Mouse (Mus musculus): Measurements from ENCODE around the gene Wrap53.
A peak's percentile ranks its signal among the peaks of the same experiment; 100 is the strongest.
"Not testable (repeated sequence)": the region's sequence is repeated elsewhere in the genome, so short reads cannot be mapped to it uniquely, and the experiment has no call there.

Wrap53 gene

DNA sequence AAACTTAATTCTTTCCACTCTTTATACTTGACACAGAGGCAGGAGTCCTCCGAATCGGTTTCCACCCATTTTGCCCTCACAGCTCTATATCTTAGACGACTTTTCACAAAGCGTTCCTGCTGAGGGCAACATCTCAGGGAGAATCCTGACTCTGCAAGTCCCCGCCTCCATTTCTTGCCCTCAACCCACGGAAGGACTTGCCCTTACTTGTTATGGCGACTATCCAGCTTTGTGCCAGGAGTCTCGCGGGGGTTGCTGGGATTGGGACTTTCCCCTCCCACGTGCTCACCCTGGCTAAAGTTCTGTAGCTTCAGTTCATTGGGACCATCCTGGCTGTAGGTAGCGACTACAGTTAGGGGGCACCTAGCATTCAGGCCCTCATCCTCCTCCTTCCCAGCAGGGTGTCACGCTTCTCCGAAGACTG lies at the start of gene Wrap53, which contains the start of gene Trp53:
Wrap53 (minus strand) TSS at position 165 of the 424 bp plus-strand sequence.
Trp53 (plus strand) TSS at position 269 of the 424 bp plus-strand sequence.
- peak; percentile 98 for DNase-seq

DNA sequence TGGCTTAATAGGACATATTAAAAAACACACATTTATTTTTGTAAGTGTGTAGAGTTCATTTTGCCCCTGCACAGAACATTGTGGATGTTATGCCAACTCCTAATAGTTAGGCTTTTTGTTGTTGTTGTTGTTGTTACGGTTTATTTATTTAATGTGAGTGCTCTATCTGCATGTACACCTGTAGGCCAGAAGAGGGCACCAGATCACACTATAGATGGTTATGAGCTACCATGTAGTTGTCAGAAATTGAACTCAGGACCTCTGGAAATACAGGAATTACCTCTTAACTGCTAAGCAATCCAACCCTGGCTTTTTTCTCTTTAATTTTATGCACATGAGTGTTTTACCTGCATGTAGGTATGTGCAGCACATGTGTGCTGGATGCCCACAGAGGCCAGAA lies 49.7 kb upstream of the Wrap53 start:
- no peak for DNase-seq

DNA sequence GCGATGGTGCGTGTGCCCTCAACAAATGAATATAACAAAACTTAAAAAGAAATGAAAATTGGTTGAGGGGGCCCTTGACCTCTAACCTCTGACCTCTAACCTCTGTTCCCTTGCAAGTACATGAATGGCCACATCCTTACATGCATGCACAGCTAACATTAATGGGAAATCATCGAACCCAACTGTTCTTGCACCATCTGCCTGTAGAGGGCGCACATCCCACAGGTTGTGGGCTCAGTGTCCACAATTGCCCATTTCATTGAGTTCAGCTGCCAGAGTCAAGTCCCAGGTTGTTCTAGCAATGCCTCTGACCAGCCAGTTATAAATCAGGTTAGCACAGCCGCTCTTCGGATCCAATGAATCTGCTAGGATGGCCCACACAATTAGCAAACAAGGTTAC lies 48.2 kb upstream of the Wrap53 start:
- peak; percentile 87 for DNase-seq

DNA sequence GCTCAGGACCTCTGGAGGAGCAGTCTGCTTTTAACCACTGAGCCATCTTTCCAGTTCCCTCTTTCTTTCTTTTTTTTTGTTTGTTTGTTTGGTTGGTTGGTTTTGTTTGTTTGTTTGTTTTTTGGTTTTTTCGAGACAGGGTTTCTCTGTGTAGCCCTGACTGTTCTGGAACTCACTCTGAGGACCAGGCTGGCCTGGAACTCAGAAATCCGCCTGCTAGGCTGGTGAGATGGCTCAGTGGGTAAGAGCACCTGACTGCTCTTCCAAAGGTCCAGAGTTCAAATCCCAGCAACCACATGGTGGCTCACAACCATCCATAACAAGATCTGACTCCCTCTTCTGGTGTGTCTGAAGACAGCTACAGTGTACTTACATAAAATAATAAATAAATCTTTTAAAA lies 44.3 kb upstream of the Wrap53 start:
- not testable (repeated sequence) for DNase-seq

DNA sequence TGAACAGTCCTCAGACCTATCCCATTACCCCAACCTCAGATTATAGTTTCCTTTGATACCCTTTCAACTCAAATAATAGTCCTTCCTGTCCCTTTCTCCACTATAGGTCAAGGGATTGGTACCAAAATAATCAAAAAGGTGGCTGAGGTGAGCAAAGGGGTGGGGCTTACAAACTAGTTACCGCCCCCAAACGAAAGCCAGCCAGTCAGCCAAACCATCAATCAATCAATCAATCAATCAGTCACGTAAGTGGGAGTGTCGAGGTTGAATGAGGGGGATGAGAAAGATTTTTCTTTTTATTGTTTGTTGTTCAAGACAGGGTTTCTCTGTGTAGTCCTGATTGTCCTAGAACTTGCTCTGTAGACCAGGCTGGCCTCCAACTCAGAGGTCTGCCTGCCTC lies 43.0 kb upstream of the Wrap53 start:
- no peak for DNase-seq

DNA sequence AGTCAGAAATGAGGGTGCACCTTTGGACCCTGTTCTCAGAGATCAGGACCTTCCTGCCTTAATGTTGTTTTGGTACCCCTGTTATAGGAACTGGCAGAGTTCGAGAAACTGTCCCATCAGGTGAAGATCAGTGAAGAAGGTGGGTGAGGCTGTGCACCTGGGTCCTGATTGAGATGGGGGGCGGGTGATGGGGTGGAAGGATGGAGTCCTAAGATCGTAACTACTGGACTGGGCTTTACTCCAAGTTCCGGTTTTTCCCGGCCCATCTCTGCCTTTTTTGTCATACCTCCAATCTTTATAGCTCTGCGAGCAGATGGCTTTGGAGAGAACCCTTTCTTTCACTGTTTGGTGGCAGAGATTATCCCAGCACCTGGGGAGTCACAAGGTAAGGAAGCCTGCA lies 42.4 kb upstream of the Wrap53 start:
- DNase-seq, result no peak

DNA sequence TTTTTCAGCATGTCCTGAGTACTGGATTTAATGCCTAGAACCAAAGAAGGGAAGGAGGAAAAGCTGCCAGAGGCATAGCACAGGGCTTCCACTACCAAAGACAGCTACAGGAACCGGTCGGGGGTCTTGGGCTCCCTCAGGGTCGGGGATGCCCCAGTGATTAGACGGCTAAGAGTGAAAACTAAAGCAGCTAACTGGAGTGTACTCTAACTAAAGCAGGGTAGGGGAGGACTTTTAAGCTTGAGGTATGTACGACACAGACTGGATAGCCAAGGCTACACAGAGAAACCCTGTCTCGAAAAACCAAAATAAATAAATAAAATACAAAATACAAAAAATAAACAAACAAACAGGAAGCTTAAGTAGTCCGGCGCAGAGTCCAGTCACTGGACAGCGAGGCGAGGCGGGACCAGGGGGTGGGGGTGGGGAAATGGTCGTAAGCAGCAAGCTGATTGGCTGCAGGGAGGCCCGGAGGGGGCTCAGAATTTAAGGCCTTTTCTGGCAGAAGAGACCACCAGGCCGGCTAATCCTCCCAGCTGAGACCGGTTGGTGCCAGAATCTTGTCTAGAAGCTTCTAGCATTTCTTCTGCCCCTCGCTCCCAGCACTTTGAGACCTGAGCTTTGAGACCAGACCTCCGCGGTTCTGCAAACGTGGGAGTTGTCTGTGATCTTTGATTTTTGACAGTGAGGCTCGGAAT lies 41.7 kb upstream of the Wrap53 start, which contains the start of gene Sat2:
Sat2 (plus strand) TSS at position 454 of the 698 bp plus-strand sequence.
- peak; percentile 62 for DNase-seq

DNA sequence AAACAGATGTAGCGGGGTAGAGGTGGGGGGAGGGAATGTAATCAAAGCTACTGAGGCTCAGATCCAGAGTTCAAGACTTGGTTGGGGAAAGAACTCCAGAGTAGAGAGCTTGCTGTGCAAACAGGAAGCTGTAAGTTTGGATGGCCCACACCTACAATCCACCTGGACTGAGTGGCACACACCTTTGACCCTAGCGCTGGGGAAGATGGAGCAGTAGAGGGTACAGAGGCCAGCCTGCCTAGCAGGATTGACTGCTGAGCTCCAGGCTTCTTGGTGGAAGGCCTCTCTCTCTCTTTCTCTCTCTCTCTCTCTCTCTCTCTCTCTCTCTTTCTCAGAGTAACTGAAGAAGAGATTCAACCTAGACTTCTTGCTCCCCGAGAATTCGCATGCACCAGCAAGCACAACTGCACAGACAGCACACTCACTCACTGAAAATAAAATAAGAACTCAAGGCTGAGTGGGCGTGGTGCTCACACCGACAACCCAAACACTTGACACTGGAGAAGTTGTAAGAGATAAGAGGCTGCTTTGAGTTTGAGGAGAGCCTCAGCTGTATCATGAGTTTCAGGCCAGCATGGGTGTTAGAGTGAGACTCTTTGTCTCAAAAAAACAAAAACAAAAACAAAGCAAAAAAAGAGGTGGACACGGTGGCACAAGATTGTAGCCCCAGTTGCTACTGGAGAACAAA lies 40.5 kb upstream of the Wrap53 start:
- no peak for DNase-seq

DNA sequence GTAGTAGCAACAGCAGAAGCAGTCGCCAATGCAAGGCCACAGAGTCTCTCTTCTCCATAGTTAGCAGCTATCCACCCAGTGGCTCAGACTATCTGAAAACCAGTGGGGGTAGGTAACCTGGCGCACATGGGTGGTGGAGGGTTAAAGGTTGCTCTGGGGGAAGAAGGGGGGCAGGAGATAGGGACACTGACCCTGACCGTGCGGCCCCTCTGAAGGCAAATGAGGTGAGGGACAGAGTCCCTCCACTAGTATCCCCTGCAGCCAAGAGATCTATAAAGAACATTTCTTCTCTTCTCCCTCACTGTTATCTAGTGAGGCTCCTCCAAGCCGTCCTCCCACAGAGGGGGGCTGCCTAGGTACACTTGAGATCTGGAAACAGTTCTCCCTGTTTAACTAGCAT lies 37.8 kb upstream of the Wrap53 start, which contains the start of gene Shbg:
Shbg (minus strand) TSS at position 101 of the 400 bp plus-strand sequence.
- no peak for DNase-seq

DNA sequence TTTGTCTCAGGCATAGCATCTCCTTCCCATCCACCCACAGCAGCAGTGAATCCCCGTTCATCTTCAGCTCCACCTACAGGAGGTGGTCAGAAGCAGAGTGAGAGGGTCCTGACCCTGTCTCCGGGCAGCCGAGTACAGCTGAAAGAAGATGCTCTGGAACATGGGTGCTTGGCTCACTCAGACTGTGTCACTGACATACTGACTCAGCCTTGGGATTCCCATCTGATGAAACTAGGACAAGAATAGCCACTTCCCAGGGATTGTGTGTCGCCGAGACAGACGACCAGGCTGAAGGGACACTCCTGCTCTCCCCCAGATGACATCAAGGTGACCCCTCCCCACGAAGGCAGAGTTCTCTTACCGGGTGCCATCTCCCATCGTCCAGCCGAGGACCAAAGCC lies 36.7 kb upstream of the Wrap53 start:
- no peak for DNase-seq

DNA sequence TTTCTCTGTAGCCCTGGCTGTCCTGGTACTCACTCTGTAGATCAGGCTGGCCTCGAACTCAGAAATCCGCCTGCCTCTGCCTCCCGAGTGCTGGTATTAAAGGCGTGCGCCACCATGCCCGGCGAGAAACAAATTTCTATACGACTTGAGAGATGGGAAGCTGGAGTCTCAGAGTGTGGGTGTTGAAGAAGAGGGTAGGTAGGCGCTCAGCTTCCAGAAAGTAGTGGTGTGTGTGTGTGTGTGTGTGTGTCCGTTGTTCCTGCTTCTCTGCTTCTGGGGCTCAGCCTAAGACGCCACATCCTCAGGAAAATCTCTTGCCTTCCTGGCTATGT lies 34.2 kb upstream of the Wrap53 start:
- not testable (repeated sequence) for DNase-seq

DNA sequence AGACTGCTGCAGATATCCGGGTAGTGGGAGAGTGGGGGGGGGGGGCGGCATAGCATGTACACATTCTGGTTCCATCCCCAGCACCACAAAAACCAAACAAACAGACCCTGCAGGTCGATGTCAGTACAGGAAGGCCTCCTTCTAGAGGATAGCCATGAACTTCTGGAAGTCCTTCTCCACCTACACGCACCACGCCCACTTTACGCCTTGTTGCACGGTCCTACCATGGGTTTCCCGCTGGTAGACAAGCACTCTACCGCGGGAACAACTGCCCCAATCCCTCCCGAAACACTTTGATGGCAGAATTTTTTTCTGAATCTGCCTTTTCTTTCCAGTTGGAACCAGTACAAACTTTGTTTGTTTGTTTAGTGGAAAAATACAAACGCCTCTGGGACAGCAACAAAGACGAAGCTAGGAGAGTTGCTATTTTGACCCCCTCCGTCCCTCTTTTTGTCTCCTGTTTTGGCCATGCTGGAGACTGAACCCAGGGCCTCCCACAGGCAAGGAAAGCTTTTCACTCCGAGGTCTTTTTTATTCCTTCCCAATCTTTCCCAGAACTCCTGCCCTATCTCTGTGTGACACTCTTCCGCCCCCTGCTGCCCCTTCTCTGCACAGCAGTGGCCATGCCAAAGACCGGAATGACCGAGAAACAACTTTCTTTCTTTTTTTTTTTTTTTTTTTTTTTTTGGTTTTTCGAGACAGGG lies 33.6 kb upstream of the Wrap53 start:
- DNase-seq, result peak; percentile 92

DNA sequence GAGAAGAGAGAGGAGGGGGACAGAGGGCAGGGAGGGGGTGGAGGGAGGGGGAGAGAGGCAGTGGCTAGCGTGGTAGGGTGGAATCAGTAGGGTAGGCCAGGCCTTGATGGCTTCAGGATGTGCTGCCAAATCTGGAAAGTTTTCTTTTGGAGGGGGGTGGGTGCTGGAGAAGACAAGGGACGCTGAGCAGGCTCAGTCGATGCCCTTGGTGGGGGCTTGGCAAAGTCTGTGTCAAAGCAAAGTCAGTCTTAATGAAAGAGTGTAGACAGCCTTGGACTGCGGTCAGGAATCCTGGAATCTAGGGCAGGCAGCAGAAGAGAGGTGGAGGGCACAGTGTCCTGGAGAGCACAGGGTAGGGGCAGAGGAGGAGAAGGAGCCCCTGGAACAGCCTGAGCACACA lies 30.8 kb upstream of the Wrap53 start:
- DNase-seq, result no peak

DNA sequence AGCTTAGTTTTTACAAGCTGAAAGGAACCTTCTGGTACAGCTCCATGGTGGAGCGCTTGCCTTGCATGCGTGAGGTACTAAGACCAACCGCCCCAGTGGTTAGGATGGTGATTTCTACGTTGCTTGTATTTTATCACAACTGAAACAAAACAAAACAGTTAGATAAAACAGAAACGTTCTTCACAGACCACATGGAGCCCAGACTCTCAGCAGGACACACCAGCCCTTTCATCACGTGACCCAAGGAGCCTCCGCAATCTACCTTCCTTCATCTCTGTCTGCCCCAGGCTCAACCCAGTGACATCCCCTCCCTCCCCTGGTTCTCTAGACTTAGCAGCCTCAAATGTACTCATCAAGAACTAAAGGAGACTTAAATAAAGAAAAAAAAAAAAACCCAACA lies 29.4 kb upstream of the Wrap53 start:
- DNase-seq, result no peak

DNA sequence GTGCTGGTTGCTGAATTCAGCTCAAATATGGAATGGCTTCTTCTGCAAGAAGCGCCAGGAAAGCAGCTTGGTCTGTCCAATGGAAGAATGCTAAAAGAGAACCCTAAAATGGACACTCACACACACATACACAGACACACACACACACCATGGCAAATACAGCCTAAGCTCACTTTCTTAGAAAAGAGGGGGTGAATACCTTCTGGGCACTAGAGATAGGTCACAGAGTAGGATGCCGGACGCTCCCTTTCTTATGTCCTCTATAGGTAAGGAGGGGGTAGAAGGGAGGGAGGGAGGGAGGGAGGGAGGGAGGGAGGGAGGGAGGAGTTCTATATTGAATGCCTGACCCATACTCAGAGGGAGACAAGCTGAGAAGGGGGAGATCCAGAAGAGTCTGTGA lies 28.5 kb upstream of the Wrap53 start:
- no peak for DNase-seq

DNA sequence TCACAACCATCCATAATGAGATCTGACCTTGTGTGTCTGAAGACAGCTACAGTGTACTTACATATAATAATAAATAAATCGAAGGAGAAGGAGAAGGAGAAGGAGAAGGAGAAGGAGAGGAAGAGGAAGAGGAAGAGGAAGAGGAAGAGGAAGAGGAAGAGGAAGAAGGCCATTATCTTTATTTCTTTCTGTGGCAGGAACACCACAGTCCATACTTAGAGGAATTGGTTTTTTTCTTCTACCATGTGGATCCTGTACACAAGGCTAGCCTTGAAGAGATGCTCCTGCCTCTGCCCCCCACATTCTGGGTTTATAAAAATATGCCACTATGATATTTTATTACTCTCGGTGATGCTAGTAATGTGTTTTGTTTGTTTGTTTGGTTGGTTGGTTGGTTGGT lies 26.8 kb upstream of the Wrap53 start:
- no peak for DNase-seq

DNA sequence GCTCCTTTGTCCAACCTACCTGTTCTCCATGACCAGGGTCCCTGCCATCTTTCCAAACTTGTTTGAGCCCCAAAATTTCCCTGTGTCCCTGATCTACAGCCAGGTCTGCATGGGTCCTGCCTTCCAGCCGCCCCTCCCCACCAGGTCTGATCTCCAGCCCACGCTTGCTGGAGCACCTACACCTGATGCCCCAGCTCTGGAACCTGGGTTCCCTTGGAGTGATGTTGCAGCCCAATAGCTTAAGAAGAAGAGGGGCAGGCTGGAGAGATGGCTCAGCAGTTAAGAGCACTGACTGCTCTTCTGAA lies 26.4 kb upstream of the Wrap53 start:
- no peak for DNase-seq

DNA sequence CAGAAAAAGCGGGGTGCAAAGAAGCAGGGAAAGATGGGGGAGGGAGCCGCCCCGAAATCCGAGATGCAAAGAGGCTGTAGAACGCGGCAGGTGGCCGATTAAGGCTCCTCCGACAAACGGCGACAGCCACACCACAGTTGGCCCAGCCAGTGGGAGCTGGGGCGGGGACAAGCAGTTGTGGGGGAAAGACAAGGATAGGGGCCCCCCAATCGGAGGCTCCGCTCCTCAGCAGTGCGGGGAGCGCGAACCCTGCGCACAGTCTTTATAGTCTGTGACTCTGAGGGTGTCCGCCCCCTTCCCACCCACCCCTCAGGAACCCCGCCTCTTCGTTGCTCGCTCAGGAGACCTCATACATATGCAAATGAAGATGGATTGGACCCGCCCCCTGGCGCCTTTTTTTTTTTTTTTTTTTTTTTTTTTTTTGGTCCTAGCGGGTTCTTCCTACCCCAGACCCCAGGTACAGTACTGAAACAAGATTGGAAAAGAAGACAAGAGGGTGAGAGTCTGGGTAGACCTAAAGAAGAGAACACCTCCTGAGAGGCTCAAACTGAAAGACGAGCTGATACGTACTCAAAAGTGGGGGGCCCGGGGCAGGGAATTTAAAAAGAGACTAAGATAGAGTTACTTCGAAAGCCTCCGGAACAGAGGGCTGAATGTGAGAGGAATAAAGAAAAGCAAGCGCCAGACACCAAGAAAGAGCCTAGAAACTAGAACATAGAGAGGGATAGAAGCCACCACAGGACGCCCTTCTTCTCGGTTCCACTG lies 25.9 kb upstream of the Wrap53 start, which contains the start of gene Atp1b2:
Atp1b2 (minus strand) TSS at position 217 of the 765 bp plus-strand sequence.
- DNase-seq, result peak; percentile 52

DNA sequence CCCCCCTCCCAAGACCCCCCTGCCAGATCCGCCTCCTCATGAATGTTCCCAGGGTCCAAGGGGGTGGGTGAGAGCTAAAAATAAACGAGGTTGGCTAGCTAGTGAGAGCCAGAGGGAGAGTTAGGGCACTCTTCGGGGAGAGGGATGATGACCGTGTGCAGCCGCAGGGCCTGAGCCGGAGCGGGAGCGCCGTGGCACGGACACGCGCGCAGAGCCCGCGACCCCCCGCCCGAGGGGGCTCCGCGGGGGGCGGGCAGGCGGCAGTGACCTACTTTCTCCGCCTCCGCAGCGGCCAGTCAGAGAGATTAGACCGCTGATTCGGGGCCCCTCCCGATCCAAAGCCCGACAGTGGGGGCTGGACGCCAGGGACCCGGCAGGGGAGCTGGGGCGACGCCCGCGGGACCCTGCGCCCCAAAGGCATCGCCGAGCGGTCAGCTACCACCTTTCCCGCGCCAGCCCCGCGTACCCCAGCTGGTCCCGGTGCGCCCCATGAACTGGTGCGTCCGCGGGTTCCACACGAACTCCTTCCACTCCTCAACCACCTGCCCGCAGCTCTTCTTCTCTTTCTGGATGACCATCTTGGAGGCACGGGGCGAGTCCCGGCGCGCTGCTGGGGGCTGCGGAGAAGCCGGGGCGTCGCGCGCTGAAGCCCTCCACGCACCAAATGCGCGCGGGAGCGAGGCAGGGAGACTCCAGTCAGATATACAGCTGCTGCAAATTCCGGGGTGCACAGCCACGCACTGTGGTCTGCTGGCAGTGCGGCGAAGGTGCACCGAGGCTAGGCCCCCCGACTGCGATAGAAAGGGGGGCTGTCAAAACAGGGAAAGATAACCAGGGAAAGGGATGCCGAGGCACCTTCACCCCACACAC lies 25.0 kb upstream of the Wrap53 start:
- DNase-seq, result no peak

DNA sequence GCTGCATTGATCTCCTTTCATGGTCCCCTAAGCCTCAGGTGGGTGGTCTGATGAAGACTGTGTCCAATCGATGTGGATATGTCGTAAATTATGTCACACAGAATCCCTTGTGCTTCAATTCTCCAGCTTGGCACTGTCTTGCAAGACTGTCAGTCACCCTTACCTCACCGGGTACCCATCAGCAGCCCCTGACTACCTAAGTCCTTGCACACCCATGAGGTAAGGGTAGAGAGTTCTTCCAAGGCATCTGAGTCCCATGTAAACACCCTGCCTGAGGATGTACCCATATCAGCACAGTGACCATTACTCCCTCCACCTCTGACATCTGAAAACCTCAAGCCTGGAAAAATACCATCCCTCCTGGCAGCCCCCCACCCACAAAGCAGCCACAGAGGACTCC lies 24.3 kb upstream of the Wrap53 start:
- DNase-seq, result no peak

DNA sequence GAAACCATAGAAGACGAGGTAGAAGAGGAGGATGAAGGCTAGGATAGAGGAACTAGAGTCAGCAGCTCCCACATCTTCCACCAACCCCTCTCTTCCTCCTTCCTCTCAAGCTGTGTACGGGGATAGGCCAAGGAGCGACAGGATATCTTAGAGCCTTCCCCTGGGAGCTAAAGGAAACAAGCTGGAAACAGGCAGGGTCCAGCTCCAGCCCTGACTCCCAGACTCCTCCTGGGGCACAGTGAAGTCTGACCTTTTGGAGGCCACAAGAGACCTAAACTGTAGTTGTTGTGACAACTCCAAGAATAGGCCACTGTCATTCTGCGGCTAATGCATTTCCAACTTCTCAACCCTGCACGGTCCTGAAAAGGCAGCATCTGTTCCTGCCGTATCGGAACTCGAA lies 23.5 kb upstream of the Wrap53 start:
- peak; percentile 36 for DNase-seq

DNA sequence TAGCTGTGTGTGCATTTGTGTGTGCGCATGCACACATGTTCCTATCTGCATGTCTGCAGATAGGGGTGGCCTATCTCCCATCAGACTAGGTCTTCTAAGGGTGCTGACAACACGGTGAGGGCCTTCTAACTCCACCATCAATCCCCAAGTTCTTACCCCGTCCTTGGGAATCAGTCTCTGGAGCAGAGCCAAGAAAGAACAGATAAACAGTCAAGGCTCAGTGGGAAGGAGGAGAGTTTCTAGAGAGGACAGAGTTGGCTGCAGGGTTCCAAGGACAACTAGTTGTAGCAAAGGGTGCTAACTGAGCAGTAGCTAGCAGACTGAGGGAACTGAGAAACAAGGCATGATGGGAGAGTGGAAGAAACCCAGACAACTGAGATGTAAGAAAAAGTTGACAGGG lies 21.7 kb upstream of the Wrap53 start:
- no peak for DNase-seq
